Mouse (Mus musculus) lung, adult 2 months (tissue): ENCODE measurements around the gene Ppp1r9a.

Experiments used
- CTCF ChIP-seq: fragments of 200-500 bp; IDR thresholded peaks from 2 replicates; pipeline ENCODE4 v1.5.1; 2011; ENCODE audit warnings: mild to moderate bottlenecking, low read length, control low read depth; ENCODE audit not compliant: insufficient read depth
- POLR2A ChIP-seq: fragments of 200-500 bp; IDR thresholded peaks from 2 replicates; pipeline ENCODE4 v1.6.1; 2011; ENCODE audit warnings: low read depth, mild to moderate bottlenecking, control low read depth, low read length, borderline replicate concordance; ENCODE audit errors: extremely low read depth

DNA sequence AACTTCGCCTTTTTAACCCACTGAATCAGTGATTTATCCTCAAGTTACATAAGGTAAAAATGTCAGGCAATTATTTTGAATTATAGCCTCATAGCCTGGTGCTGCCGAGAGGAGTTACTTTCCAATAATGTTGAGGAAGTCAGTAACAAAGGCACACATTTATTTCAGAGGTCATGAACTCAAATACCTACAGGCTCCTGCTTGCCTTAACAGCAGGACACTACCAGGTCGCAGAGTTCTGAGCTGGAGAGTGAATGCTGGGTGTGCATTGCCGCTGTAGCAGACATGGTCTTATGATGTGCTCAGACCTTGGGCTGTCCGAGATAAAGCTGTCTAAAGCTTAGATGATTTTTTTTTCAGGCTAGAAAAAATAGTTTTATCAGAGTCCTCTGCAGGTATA lies 196.6 kb downstream of the Ppp1r9a start:
- TF ChIP-seq CTCF: no peak
- no peak for TF ChIP-seq POLR2A
